Mouse (Mus musculus): ENCODE results near the gene Wipi1. TPM values are rescaled to one million over a fixed set of nuclear protein-coding genes. Genes with fewer than 3 reads are reported as not detected.

Wipi1 gene
- polyA plus RNA-seq, 1 experiment from 2014 or later: 46.4 TPM

Other genes with a start within 250 kb of the Wipi1 start
- gene Gna13, start 249.1 kb downstream of the Wipi1 start, polyA plus RNA-seq (2015; fragmentation: Nextera tagmentation; extraction: Ambion mirVana): 28.3 and 28.9 TPM in 2 replicates
- not detected in 2 replicates for gene 9930022D16Rik, start 198.1 kb downstream of the Wipi1 start, polyA plus RNA-seq (2015; fragmentation: Nextera tagmentation; extraction: Ambion mirVana)
- gene Amz2, start 186.0 kb downstream of the Wipi1 start, polyA plus RNA-seq (2015; fragmentation: Nextera tagmentation; extraction: Ambion mirVana): 40.4 and 44.0 TPM in 2 replicates
- 4.0 and 4.7 TPM in 2 replicates for gene Arsg, start 138.6 kb downstream of the Wipi1 start, polyA plus RNA-seq (2015; fragmentation: Nextera tagmentation; extraction: Ambion mirVana)
- 3.8 and 4.0 TPM in 2 replicates for gene Slc16a6, start 138.4 kb downstream of the Wipi1 start, polyA plus RNA-seq (2015; fragmentation: Nextera tagmentation; extraction: Ambion mirVana)
- gene Prkar1a, start 37.4 kb upstream of the Wipi1 start, polyA plus RNA-seq (2015; fragmentation: Nextera tagmentation; extraction: Ambion mirVana): 393 and 407 TPM in 2 replicates
- 3.3 and 3.4 TPM in 2 replicates for gene Fam20a, start 110.3 kb upstream of the Wipi1 start, polyA plus RNA-seq (2015; fragmentation: Nextera tagmentation; extraction: Ambion mirVana)
- not detected in 2 replicates for gene 1700012B07Rik, start 216.1 kb upstream of the Wipi1 start, polyA plus RNA-seq (2015; fragmentation: Nextera tagmentation; extraction: Ambion mirVana)

Data from lung, embryonic 16.5 days (tissue).